Mouse (Mus musculus) thymus, adult 2 months (tissue): ENCODE measurements around the gene Prcd.

Experiments used
- CTCF ChIP-seq: fragments of 200-500 bp; IDR thresholded peaks from 2 replicates; pipeline ENCODE4 v1.5.1; 2012; ENCODE audit warnings: mild to moderate bottlenecking, control low read depth, low read length, moderate library complexity, borderline replicate concordance; ENCODE audit not compliant: control insufficient read depth, poor library complexity, insufficient read depth; ENCODE audit errors: extremely low read depth
- POLR2A ChIP-seq: fragments of 200-500 bp; IDR thresholded peaks from 2 replicates; pipeline ENCODE4 v1.6.1; 2012; ENCODE audit warnings: mild to moderate bottlenecking, low read length, control low read depth, moderate library complexity; ENCODE audit not compliant: control insufficient read depth, poor library complexity, insufficient read depth; ENCODE audit errors: extremely low read depth

- no peak for TF ChIP-seq CTCF
- TF ChIP-seq POLR2A = no peak
Observed at GRCm38 (mm10) chr11:116657311-116658223, 4.2 kb downstream of the Prcd start.
